Mouse (Mus musculus): ENCODE measurements around the gene Poln. TPM values are rescaled to one million over a fixed set of nuclear protein-coding genes. Genes with fewer than 3 reads are reported as not detected.

Gene Poln
- total RNA-seq, 1 experiment from 2014 or later, result 0.81 TPM

GRCm38 (mm10) chr5:34188856-34189255 is 19.6 kb upstream of the Poln start:
- no peak for ATAC-seq (ENCODE audit: extremely low read depth, insufficient number of reproducible peaks, low FRiP score, poor library complexity, severe bottlenecking)

- ATAC-seq (ENCODE audit: extremely low read depth, insufficient number of reproducible peaks, low FRiP score, poor library complexity, severe bottlenecking), result peak; percentile 90
Observed at GRCm38 (mm10) chr5:34187601-34188316, 18.5 kb upstream of the Poln start, which contains the start of gene Mxd4. TSS of gene Mxd4 (minus strand) at chr5:34187720.

GRCm38 (mm10) chr5:34186961-34187391 is 17.7 kb upstream of the Poln start:
- no peak for ATAC-seq (ENCODE audit: extremely low read depth, insufficient number of reproducible peaks, low FRiP score, poor library complexity, severe bottlenecking)

- ATAC-seq (ENCODE audit: extremely low read depth, insufficient number of reproducible peaks, low FRiP score, poor library complexity, severe bottlenecking), result no peak
Observed at GRCm38 (mm10) chr5:34186391-34186790, 17.1 kb upstream of the Poln start.

- no peak for ATAC-seq (ENCODE audit: extremely low read depth, insufficient number of reproducible peaks, low FRiP score, poor library complexity, severe bottlenecking)
Observed at GRCm38 (mm10) chr5:34185791-34186190, 16.5 kb upstream of the Poln start.

- ATAC-seq (ENCODE audit: extremely low read depth, insufficient number of reproducible peaks, low FRiP score, poor library complexity, severe bottlenecking), result no peak
Observed at GRCm38 (mm10) chr5:34185051-34185580, 15.9 kb upstream of the Poln start.

GRCm38 (mm10) chr5:34183976-34184375 is 14.7 kb upstream of the Poln start:
- ATAC-seq (ENCODE audit: extremely low read depth, insufficient number of reproducible peaks, low FRiP score, poor library complexity, severe bottlenecking), result no peak

- ATAC-seq (ENCODE audit: extremely low read depth, insufficient number of reproducible peaks, low FRiP score, poor library complexity, severe bottlenecking), result no peak
Observed at GRCm38 (mm10) chr5:34183156-34183880, 14.1 kb upstream of the Poln start.

- no peak for ATAC-seq (ENCODE audit: extremely low read depth, insufficient number of reproducible peaks, low FRiP score, poor library complexity, severe bottlenecking)
Observed at GRCm38 (mm10) chr5:34182486-34182885, 13.2 kb upstream of the Poln start.

GRCm38 (mm10) chr5:34177821-34178220 is 8.6 kb upstream of the Poln start:
- ATAC-seq (ENCODE audit: extremely low read depth, insufficient number of reproducible peaks, low FRiP score, poor library complexity, severe bottlenecking), result no peak

GRCm38 (mm10) chr5:34177091-34177490 is 7.8 kb upstream of the Poln start:
- no peak for ATAC-seq (ENCODE audit: extremely low read depth, insufficient number of reproducible peaks, low FRiP score, poor library complexity, severe bottlenecking)

GRCm38 (mm10) chr5:34176691-34177090 is 7.4 kb upstream of the Poln start:
- ATAC-seq (ENCODE audit: extremely low read depth, insufficient number of reproducible peaks, low FRiP score, poor library complexity, severe bottlenecking), result no peak

- ATAC-seq (ENCODE audit: extremely low read depth, insufficient number of reproducible peaks, low FRiP score, poor library complexity, severe bottlenecking), result no peak
Observed at GRCm38 (mm10) chr5:34175403-34175694, 6.1 kb upstream of the Poln start.

GRCm38 (mm10) chr5:34174550-34175402 is 5.5 kb upstream of the Poln start:
- no peak for ATAC-seq (ENCODE audit: extremely low read depth, insufficient number of reproducible peaks, low FRiP score, poor library complexity, severe bottlenecking)

- ATAC-seq (ENCODE audit: extremely low read depth, insufficient number of reproducible peaks, low FRiP score, poor library complexity, severe bottlenecking), result no peak
Observed at GRCm38 (mm10) chr5:34174021-34174420, 4.8 kb upstream of the Poln start.

GRCm38 (mm10) chr5:34170726-34171125 is 1.5 kb upstream of the Poln start:
- no peak for ATAC-seq (ENCODE audit: extremely low read depth, insufficient number of reproducible peaks, low FRiP score, poor library complexity, severe bottlenecking)

- no peak for ATAC-seq (ENCODE audit: extremely low read depth, insufficient number of reproducible peaks, low FRiP score, poor library complexity, severe bottlenecking)
Observed at GRCm38 (mm10) chr5:34169954-34170353, 706 bp upstream of the Poln start.

- ATAC-seq (ENCODE audit: extremely low read depth, insufficient number of reproducible peaks, low FRiP score, poor library complexity, severe bottlenecking), result no peak
Observed at GRCm38 (mm10) chr5:34167857-34168256, 1.4 kb downstream of the Poln start.

GRCm38 (mm10) chr5:34165793-34166192 is 3.5 kb downstream of the Poln start:
- ATAC-seq (ENCODE audit: extremely low read depth, insufficient number of reproducible peaks, low FRiP score, poor library complexity, severe bottlenecking), result no peak

Measured in neutrophil, adult 5-6 weeks (primary cell).